Mouse (Mus musculus) ovary, adult 10 weeks (tissue): ENCODE measurements around the gene Olfr885. TPM values are rescaled to one million over a fixed set of nuclear protein-coding genes. Genes with fewer than 3 reads are reported as not detected.

Experiments used
- polyA plus RNA-seq: library from polyadenylated mRNA; stranded (reverse); fragments of 350-450 nt; fragmentation: Illumina TruSeq; extraction: RNeasy Lipid Tissue Mini Kit (QIAGEN cat#74804); gene quantifications from one replicate; pipeline ENCODE4 v1.2.3, GENCODE M21; 2014

Olfr885 gene
- polyA plus RNA-seq, result not detected

GRCm38 (mm10) chr9:38061022-38061421, at the start of gene Olfr885:
Gene Olfr885 (plus strand): TSS chr9:38061322.

GRCm38 (mm10) chr9:38025508-38025907, 35.6 kb upstream of the Olfr885 start, which contains the start of gene Olfr883:
Gene Olfr883 (plus strand): TSS chr9:38025808.

GRCm38 (mm10) chr9:38046255-38046654, 14.9 kb upstream of the Olfr885 start, which contains the start of gene Olfr884:
Gene Olfr884 (plus strand): TSS chr9:38046555.

GRCm38 (mm10) chr9:38083772-38084171, 22.6 kb downstream of the Olfr885 start, which contains the start of gene Olfr887:
Gene Olfr887 (plus strand): TSS chr9:38084072.

GRCm38 (mm10) chr9:38107828-38108227, 46.7 kb downstream of the Olfr885 start, which contains the start of gene Olfr888:
Gene Olfr888 (plus strand): TSS chr9:38108128.

Other genes starting within 250 kb of the Olfr885 start
- 0.20 TPM for gene Olfr877, start 207.1 kb upstream of the Olfr885 start, polyA plus RNA-seq
- not detected for gene Olfr145, start 164.6 kb upstream of the Olfr885 start, polyA plus RNA-seq
- gene Olfr878, start 143.5 kb upstream of the Olfr885 start, polyA plus RNA-seq, result 0.51 TPM
- gene Olfr881, start 69.5 kb upstream of the Olfr885 start, polyA plus RNA-seq, result not detected
- not detected for gene Olfr883, start 35.5 kb upstream of the Olfr885 start, polyA plus RNA-seq
- gene Olfr884, start 14.8 kb upstream of the Olfr885 start, polyA plus RNA-seq, result not detected
- not detected for gene Olfr887, start 22.8 kb downstream of the Olfr885 start, polyA plus RNA-seq
- gene Olfr888, start 46.8 kb downstream of the Olfr885 start, polyA plus RNA-seq, result not detected
- gene Olfr889, start 53.9 kb downstream of the Olfr885 start, polyA plus RNA-seq, result not detected
- not detected for gene Olfr890, start 81.2 kb downstream of the Olfr885 start, polyA plus RNA-seq
- not detected for gene Olfr891, start 119.5 kb downstream of the Olfr885 start, polyA plus RNA-seq
- gene Olfr893, start 147.0 kb downstream of the Olfr885 start, polyA plus RNA-seq, result not detected
- not detected for gene Olfr894, start 156.7 kb downstream of the Olfr885 start, polyA plus RNA-seq
- gene Olfr143, start 191.5 kb downstream of the Olfr885 start, polyA plus RNA-seq, result not detected
- gene Olfr895, start 206.5 kb downstream of the Olfr885 start, polyA plus RNA-seq, result not detected
- not detected for gene Olfr896-ps1, start 229.8 kb downstream of the Olfr885 start, polyA plus RNA-seq